ENCODE assay signal across 10 mouse cellular contexts in the genomic region with DNA sequence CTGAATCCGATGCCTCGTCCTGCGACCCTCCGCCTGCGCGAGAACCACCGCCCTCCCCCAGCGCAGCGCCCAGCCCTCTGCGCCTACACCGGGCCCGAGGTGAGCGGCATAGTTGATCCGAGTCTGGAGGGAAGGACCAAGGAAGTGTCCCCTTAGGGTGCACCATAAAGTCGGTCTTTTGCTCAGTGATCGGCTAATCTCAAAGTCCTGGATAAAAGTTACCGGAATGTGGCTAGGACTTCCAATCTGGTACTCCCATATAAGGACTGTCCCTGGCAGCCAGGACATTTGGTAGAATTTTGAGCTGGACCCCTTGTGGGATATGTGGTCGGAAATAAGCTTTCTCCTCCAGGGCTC. TPM values are rescaled to one million over a fixed set of nuclear protein-coding genes. Genes with fewer than 3 reads are reported as not detected.
DNase-seq lines count a peak whose midpoint lies in the region; ATAC-seq lines count a peak whose summit lies in the region.
"Had no signal": no experiment of that assay in that cellular context is flagged by ENCODE, and none has a peak within 500 bp of the region (broad histone marks: within the 10 kb centered on the region; RNA-seq: fewer than 3 reads in every experiment).

No protein-coding gene starts in this region.

- H3K27ac ChIP-seq in heart, embryonic 14.5 days (replicated peaks in 1 of 2; ENCODE audit: control insufficient read depth in 1 of 2, insufficient read depth in 1 of 2, low read depth in 2 of 2, low read length in 2 of 2), result no peak overlapping the region
- no peak overlapping the region for H3K27ac ChIP-seq in neural tube, embryonic 11.5 days (ENCODE audit: low read depth, low read length)
- H3K27ac ChIP-seq in limb, embryonic 13.5 days, result peak overlapping the region; percentile 33; the same call in 1 of the 2 replicates

- peak overlapping the region; percentile 35 to 41 for H3K4me3 ChIP-seq in heart, embryonic 14.5 days (ENCODE audit: control insufficient read depth in 1 of 2, insufficient read depth in 1 of 2, low read depth in 1 of 2, low read length in 2 of 2)
- H3K4me3 ChIP-seq in neural tube, embryonic 11.5 days (ENCODE audit: low read depth, low read length), result peak overlapping the region; percentile 29
- peak overlapping the region; percentile 69 for H3K4me3 ChIP-seq in limb, embryonic 13.5 days

- H3K4me2 ChIP-seq in heart, embryonic 14.5 days (ENCODE audit: low read length), result peak overlapping the region; percentile 71
- H3K4me2 ChIP-seq in neural tube, embryonic 11.5 days (ENCODE audit: low read depth), result peak overlapping the region; percentile 40
- H3K4me2 ChIP-seq in limb, embryonic 13.5 days (replicated peaks), result peak overlapping the region; percentile 87

- 3% methylated on average over 18 of the region's 18 CpGs for WGBS in heart, embryonic 14.5 days
- WGBS in neural tube, embryonic 11.5 days, result under 1% methylated on average over 18 of the region's 18 CpGs
- WGBS in limb, embryonic 13.5 days, result 3% methylated on average over 18 of the region's 18 CpGs

- no peak for DNase-seq in heart, adult 8-10 months (ENCODE audit: low spot score)
- DNase-seq in neural tube, embryonic 11.5 days (ENCODE audit: low spot score), result peak; percentile 56
- DNase-seq in neural tube, embryonic 10.5 days (ENCODE audit: extremely low spot score, low spot score), result no peak
- DNase-seq in testis, postnatal 10 days (ENCODE audit: low spot score), result no peak
- DNase-seq in testis, postnatal 14 days (ENCODE audit: low spot score), result no peak
- no peak for DNase-seq in frontal cortex, postnatal 14 days (ENCODE audit: low spot score in 2 of 2)
- DNase-seq: thymus, postnatal 25 days had no signal

- H3K36me3 ChIP-seq in heart, embryonic 14.5 days (ENCODE audit: control insufficient read depth, insufficient read depth, low read length), result no peaks in the 10 kb centered on the region
- H3K36me3 ChIP-seq in neural tube, embryonic 11.5 days (ENCODE audit: control insufficient read depth, insufficient read depth, low read length), result no peaks in the 10 kb centered on the region
- H3K36me3 ChIP-seq in limb, embryonic 13.5 days, result peaks cover 3% of the 10 kb centered on the region; the same call in 1 of the 2 replicates

- peaks cover 84% of the 10 kb centered on the region for H3K27me3 ChIP-seq in heart, embryonic 14.5 days (ENCODE audit: control insufficient read depth, insufficient read depth, low read length)
- peaks cover 96% of the 10 kb centered on the region for H3K27me3 ChIP-seq in neural tube, embryonic 11.5 days (ENCODE audit: control insufficient read depth, insufficient read depth, low read length)
- peaks cover 80% of the 10 kb centered on the region for H3K27me3 ChIP-seq in limb, embryonic 13.5 days

- no peaks in the 10 kb centered on the region for H3K9me3 ChIP-seq in heart, embryonic 14.5 days (ENCODE audit: control insufficient read depth, low read length)
- no peaks in the 10 kb centered on the region for H3K9me3 ChIP-seq in neural tube, embryonic 11.5 days (ENCODE audit: control insufficient read depth, low read length)
- no peaks in the 10 kb centered on the region for H3K9me3 ChIP-seq in limb, embryonic 13.5 days

- H3K9ac ChIP-seq in heart, embryonic 14.5 days (ENCODE audit: low read length), result peak overlapping the region; percentile 68
- H3K9ac ChIP-seq in neural tube, embryonic 11.5 days (ENCODE audit: low read length), result no peak overlapping the region; the same call in 1 of the 2 replicates
- peak overlapping the region; percentile 91 for H3K9ac ChIP-seq in limb, embryonic 13.5 days

- peaks cover 7 to 27% of the 10 kb centered on the region in 2 experiments; a peak in 3 of 4 replicates for H3K4me1 ChIP-seq in heart, embryonic 14.5 days (ENCODE audit: control insufficient read depth in 2 of 2, insufficient read depth in 2 of 2, low read length in 2 of 2)
- H3K4me1 ChIP-seq in neural tube, embryonic 11.5 days (ENCODE audit: control insufficient read depth, insufficient read depth, low read length), result peaks cover 17% of the 10 kb centered on the region
- H3K4me1 ChIP-seq in limb, embryonic 13.5 days, result peaks cover 67% of the 10 kb centered on the region

- ATAC-seq in heart, embryonic 14.5 days (ENCODE audit: insufficient number of reproducible peaks, insufficient read depth, low FRiP score, low read depth), result no peak
- ATAC-seq in neural tube, embryonic 11.5 days (ENCODE audit: insufficient read depth, low FRiP score, low TSS enrichment), result no peak
- no peak for ATAC-seq in limb, embryonic 13.5 days (ENCODE audit: low FRiP score, low read depth)

RNA-seq across cellular contexts. Expression of a gene that starts 4.9 kb away (rescaled TPM):
- polyA plus RNA-seq in heart, embryonic 14.5 days (2014; fragmentation: Nextera tagmentation; extraction: Ambion mirVana), result 2.2 and 4.0 TPM in 2 replicates
- total RNA-seq in heart, adult 8-10 months (2022), result 1 to 10 TPM; 4.1 to 6.6 (median 4.7) TPM
- 4.0 and 4.7 TPM in 2 replicates for polyA plus RNA-seq in neural tube, embryonic 11.5 days (2014; fragmentation: Nextera tagmentation; extraction: Ambion mirVana)
- 5.0 and 5.1 TPM in 2 replicates for polyA plus RNA-seq in limb, embryonic 13.5 days (2015; fragmentation: Nextera tagmentation; extraction: Ambion mirVana)

RNA-seq across cellular contexts. Expression of a gene that starts 12.9 kb away (rescaled TPM):
- not detected in 2 replicates for polyA plus RNA-seq in heart, embryonic 14.5 days (2014; fragmentation: Nextera tagmentation; extraction: Ambion mirVana)
- total RNA-seq in heart, adult 8-10 months (2022), result not detected
- polyA plus RNA-seq in neural tube, embryonic 11.5 days (2014; fragmentation: Nextera tagmentation; extraction: Ambion mirVana), result not detected in 2 replicates
- polyA plus RNA-seq in limb, embryonic 13.5 days (2015; fragmentation: Nextera tagmentation; extraction: Ambion mirVana), result 0.28 TPM in 1 of 2 replicates, not detected in the other
- total RNA-seq: layer of hippocampus, postnatal 14 days had no signal

RNA-seq across cellular contexts. Expression of a gene that starts 49.0 kb away (rescaled TPM):
- 0.11 and 0.23 TPM in 2 replicates for polyA plus RNA-seq in heart, embryonic 14.5 days (2014; fragmentation: Nextera tagmentation; extraction: Ambion mirVana)
- not detected for total RNA-seq in heart, adult 8-10 months (2022)
- 0.20 and 0.24 TPM in 2 replicates for polyA plus RNA-seq in neural tube, embryonic 11.5 days (2014; fragmentation: Nextera tagmentation; extraction: Ambion mirVana)
- 25.1 and 29.3 TPM in 2 replicates for polyA plus RNA-seq in limb, embryonic 13.5 days (2015; fragmentation: Nextera tagmentation; extraction: Ambion mirVana)

Comparison
In these comparisons a context has a peak if more than half of its experiments do, and no peak if none do; other contexts are left out.
1. RNA of a gene that starts 49.0 kb away (polyA plus RNA-seq): 25.1 to 29.3 TPM in limb, embryonic 13.5 days; 0.20 to 0.24 TPM in neural tube, embryonic 11.5 days and 0.11 to 0.23 TPM in heart, embryonic 14.5 days; every median in the first group is over 10 times any median in the second.
2. Peak in every context shown above with its lines, with median percentiles within 50 percentile points of each other: H3K4me2 ChIP-seq and H3K4me3 ChIP-seq.